Mouse (Mus musculus): ENCODE results near the gene Zfp759.

- no peak for TF ChIP-seq TAL1 (IDR thresholded peaks at IDR 0.05; ENCODE audit: low read length)
- no peak for TF ChIP-seq GATA1 (IDR thresholded peaks at IDR 0.05; ENCODE audit: low read length)
Observed at GRCm38 (mm10) chr13:67097876-67098275, 23.6 kb upstream of the Zfp759 start, which contains the start of gene Zfp708.

Data from erythroblast, embryonic 14.5 days (primary cell).